ENCODE assay signal across 10 mouse cellular contexts in genomic region chrX:159837379-159837778, GRCm38 (mm10).
A peak's percentile ranks its signal among the peaks of the same experiment; 100 is the strongest.
DNase-seq lines count a peak whose midpoint lies in the region; ATAC-seq and TF ChIP-seq lines count a peak whose summit lies in the region.
"Had no signal": no experiment of that assay in that cellular context is flagged by ENCODE, and none has a peak within 500 bp of the region (broad histone marks: within the 10 kb centered on the region; RNA-seq: fewer than 3 reads in every experiment).

No protein-coding gene starts in this region.

- peaks cover 93% of the 10 kb centered on the region for H3K27me3 ChIP-seq in limb, embryonic 10.5 days (ENCODE audit: low read depth, poor library complexity, severe bottlenecking)

- H3K4me1 ChIP-seq in lung, adult 2 months (ENCODE audit: control insufficient read depth, insufficient read depth, low read length): no peaks in the 10 kb centered on the region
- 0 out of 2 replicates have a peak, but pooled peaks cover 2% of the 10 kb centered on the region for H3K4me1 ChIP-seq in limb, embryonic 10.5 days
- H3K4me1 ChIP-seq: embryonic facial prominence, embryonic 12.5 days; neural tube, embryonic 13.5 days had no signal

- H3K9me3 ChIP-seq in limb, embryonic 10.5 days (replicated peaks): no peaks in the 10 kb centered on the region
- H3K9me3 ChIP-seq: embryonic facial prominence, embryonic 12.5 days; neural tube, embryonic 13.5 days had no signal

- TF ChIP-seq CTCF in lung, adult 2 months (IDR thresholded peaks at IDR 0.05; ENCODE audit: insufficient read depth, low read length): no peak
- TF ChIP-seq CTCF in brain, embryonic 14.5 days (IDR thresholded peaks at IDR 0.05; ENCODE audit: borderline replicate concordance, extremely low read depth, insufficient read depth, insufficient read length): no peak

- DNase-seq in lung, postnatal 4 days: peak; percentile 4 to 17
- no peak for DNase-seq in lung, adult 2 months
- DNase-seq in brain, embryonic 14.5 days (ENCODE audit: low read depth): peak; percentile 80
- peak; percentile 34 to 48 for DNase-seq in right cerebral cortex, postnatal 10 days (ENCODE audit: low spot score in 2 of 2)
- DNase-seq in limb, embryonic 10.5 days (ENCODE audit: low spot score): no peak
- no peak for DNase-seq in frontal cortex, postnatal 10 days (ENCODE audit: low spot score in 2 of 2)

- peak; percentile 98 for ATAC-seq in granulocyte monocyte progenitor cell, adult 5-6 weeks (replicated peaks; ENCODE audit: poor library complexity, severe bottlenecking)

- no peak for TF ChIP-seq POLR2A in lung, adult 2 months (IDR thresholded peaks at IDR 0.05; ENCODE audit: borderline replicate concordance, extremely low read depth, low read depth, low read length)
- no peak for TF ChIP-seq POLR2A in brain, embryonic 14.5 days (IDR thresholded peaks at IDR 0.05; ENCODE audit: borderline replicate concordance, extremely low read depth, insufficient read depth, insufficient read length, poor library complexity, severe bottlenecking)

- H3K36me3 ChIP-seq in limb, embryonic 10.5 days: no peaks in the 10 kb centered on the region
- H3K36me3 ChIP-seq: embryonic facial prominence, embryonic 12.5 days; neural tube, embryonic 13.5 days had no signal

- H3K4me3 ChIP-seq in lung, adult 2 months (replicated peaks; ENCODE audit: extremely low read depth, low read depth, low read length): no peak overlapping the region
- H3K4me3 ChIP-seq in limb, embryonic 10.5 days: no peak overlapping the region
- H3K4me3 ChIP-seq: embryonic facial prominence, embryonic 12.5 days; left cerebral cortex, adult 2 months; neural tube, embryonic 13.5 days had no signal

- H3K27ac ChIP-seq in limb, embryonic 10.5 days: no peak overlapping the region
- H3K27ac ChIP-seq: embryonic facial prominence, embryonic 12.5 days; left cerebral cortex, adult 2 months; neural tube, embryonic 13.5 days had no signal

- 72% methylated on average over 1 of the region's 1 CpGs for whole genome bisulfite sequencing in lung, adult 2 months
- WGBS in limb, embryonic 10.5 days: 86% methylated on average over 1 of the region's 1 CpGs

Comparison
In these comparisons a context has a peak if more than half of its experiments do, and no peak if none do; other contexts are left out.
1. DNase-seq: peak in lung, postnatal 4 days (2 of 2), brain, embryonic 14.5 days (single experiment) and right cerebral cortex, postnatal 10 days (2 of 2); none in lung, adult 2 months (single experiment), limb, embryonic 10.5 days (single experiment) and frontal cortex, postnatal 10 days (0 of 2).